Mouse (Mus musculus): ENCODE measurements around the gene Bsnd. TPM values are rescaled to one million over a fixed set of nuclear protein-coding genes. Genes with fewer than 3 reads are reported as not detected.
A peak's percentile ranks its signal among the peaks of the same experiment; 100 is the strongest.

Gene Bsnd
- polyA plus RNA-seq, 1 experiment from 2014 or later = not detected

DNA sequence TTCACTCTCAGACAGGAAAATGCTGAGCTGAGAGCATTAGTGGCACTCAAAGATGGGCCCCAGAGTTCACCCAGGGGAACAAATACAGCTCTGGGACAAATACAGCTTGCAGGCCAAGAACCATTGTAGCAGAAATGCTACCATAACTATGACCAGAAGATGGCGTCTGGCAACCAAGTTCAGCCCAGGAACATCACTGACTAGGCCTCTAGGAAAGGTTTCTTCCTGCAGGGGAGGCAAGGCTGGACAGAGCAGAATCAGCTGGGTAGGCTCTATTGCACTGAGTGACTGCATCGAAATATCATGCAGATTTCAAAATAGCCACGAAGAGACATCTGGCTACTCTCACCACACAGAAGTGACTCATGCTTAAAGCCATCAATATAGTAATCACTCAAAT lies 19.7 kb downstream of the Bsnd start:
- no peak overlapping the region for H3K27ac ChIP-seq (replicated peaks)
- WGBS = 12% methylated on average over 3 of the region's 3 CpGs
- peak; percentile 64 for DNase-seq (ENCODE audit: low spot score)
- no peaks in the 10 kb centered on the region for H3K4me1 ChIP-seq
- no peaks in the 10 kb centered on the region for H3K36me3 ChIP-seq (replicated peaks)
- 0 out of 2 replicates have a peak, but pooled peaks cover 15% of the 10 kb centered on the region for H3K27me3 ChIP-seq (replicated peaks; ENCODE audit: low read depth, poor library complexity, severe bottlenecking)
- H3K9me3 ChIP-seq = no peaks in the 10 kb centered on the region
- no peak overlapping the region for H3K4me3 ChIP-seq

DNA sequence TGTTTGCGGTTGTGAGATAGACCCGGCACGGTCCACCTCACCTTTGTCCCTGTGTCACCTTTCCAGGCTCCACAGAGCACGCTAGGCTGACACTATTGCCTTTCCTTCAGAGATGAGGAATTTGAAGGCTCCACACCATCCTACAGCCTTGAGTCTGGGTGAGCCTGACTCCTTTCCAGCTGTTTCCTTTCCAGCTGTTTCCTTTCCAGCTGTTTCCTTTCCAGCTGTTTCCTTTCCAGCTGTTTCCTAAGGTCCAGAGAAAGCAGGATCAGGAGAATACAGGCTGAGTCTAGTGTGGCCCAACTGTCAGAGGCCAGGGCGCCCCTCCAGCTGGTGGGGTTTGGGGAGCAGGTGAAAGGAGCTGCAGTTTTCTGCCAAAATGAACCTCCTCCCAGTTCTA lies 21.2 kb downstream of the Bsnd start:
- WGBS = 83% methylated on average over 5 of the region's 5 CpGs
- H3K9me3 ChIP-seq = no peaks in the 10 kb centered on the region
- DNase-seq (ENCODE audit: low spot score) = no peak
- 0 out of 2 replicates have a peak, but pooled peaks cover 15% of the 10 kb centered on the region for H3K27me3 ChIP-seq (replicated peaks; ENCODE audit: low read depth, poor library complexity, severe bottlenecking)
- H3K4me3 ChIP-seq = no peak overlapping the region
- H3K4me1 ChIP-seq = no peaks in the 10 kb centered on the region
- no peak overlapping the region for H3K27ac ChIP-seq (replicated peaks)
- H3K36me3 ChIP-seq (replicated peaks) = no peaks in the 10 kb centered on the region

DNA sequence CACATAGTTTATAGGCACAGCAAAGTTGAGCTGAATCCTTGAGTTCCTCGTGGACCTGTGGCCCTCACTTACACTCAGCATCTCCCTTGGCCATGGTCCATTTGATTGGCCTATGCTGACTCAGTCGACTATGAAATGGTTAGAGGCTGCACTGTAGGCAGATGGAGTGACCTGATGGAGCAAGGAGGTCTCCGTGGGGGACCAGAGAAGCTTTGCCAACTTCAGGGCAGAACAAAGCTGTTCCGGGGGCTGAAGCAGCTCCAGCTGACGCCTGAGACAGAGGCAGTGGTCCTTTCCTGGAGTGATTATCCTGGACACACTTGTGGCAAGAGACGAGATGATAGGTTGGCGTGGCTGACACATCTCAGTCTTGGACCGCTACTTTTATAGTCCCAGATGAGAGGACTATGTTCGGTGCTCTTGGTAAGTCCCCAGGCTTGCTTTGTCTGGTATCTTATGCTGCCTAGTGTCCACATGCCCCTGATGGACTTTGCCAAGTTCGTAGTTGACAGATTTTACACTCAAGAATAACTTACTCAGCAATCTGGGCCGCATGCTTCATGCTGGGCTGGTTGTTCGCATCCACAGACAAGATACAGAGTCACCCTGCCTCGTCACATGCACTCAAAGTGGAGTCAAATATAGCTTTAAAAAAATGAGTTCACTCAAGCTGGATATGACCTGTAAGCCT lies 24.5 kb downstream of the Bsnd start:
- H3K27me3 ChIP-seq (replicated peaks; ENCODE audit: low read depth, poor library complexity, severe bottlenecking) = peaks cover 33% of the 10 kb centered on the region
- no peaks in the 10 kb centered on the region for H3K36me3 ChIP-seq (replicated peaks)
- no peaks in the 10 kb centered on the region for H3K9me3 ChIP-seq
- WGBS = 83% methylated on average over 13 of the region's 13 CpGs
- H3K4me1 ChIP-seq = peaks cover 20% of the 10 kb centered on the region
- no peak overlapping the region for H3K27ac ChIP-seq (replicated peaks)
- no peak overlapping the region for H3K4me3 ChIP-seq
- DNase-seq (ENCODE audit: low spot score) = no peak

DNA sequence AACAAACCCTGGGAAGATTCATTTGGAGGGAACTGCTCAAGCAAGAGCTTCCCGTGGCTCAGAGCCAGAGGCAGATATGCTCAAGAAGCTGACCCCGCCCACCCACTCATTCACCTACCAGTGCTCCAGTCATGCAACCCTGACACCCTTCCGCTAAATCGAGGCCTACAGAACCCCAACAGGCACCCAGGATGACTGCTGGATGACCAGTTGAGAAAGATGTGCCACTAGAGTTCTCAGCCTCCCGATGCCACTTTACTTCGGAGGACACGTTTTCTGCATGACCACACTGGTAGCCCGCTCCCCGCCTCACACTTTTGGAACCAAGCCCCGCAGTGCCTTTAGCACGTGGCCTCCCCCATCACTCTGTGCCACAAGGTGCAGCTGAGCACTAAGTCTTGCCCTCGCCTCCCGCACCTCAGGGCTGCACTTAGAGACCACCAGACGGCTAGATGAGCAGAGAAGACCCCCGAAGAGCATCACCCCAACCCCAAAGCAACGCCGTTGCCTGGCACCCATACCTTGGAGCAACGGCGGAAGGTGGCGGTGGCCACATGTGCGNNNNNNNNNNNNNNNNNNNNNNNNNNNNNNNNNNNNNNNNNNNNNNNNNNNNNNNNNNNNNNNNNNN lies 28.8 kb downstream of the Bsnd start:
- Histone ChIP-seq H3K36me3 (replicated peaks) (no peaks in the 10 kb centered on the region), H3K4me1 (peaks cover 20% of the 10 kb centered on the region), H3K27ac (replicated peaks) (0 out of 2 replicates have a peak overlapping the region, but pooled peaks have one; percentile 67), H3K4me3 (peak overlapping the region; percentile 60), H3K9me3 (no peaks in the 10 kb centered on the region), H3K27me3 (replicated peaks; ENCODE audit: low read depth, poor library complexity, severe bottlenecking) (peaks cover 52% of the 10 kb centered on the region)
- no peak for DNase-seq (ENCODE audit: low spot score)
- WGBS = 30% methylated on average over 21 of the region's 21 CpGs

DNA sequence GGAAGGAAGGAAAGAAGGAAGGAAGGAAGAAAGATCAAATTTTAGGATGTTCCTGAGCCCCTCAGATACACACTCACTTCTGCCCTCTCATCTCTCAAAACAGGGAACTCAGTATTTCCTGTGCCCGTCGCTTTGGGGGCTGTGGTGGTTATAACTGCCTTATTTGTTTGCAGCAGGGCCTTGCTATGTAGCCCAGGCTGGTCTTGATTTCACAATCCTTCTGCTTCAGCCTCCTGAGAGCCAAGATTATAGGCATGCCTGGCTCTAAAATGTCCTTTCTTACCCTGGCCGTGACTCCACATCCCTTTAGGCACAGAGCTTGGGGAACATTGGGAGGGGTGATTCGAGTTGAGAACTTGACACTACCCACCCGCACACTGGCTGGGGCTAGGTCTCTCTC lies 29.6 kb downstream of the Bsnd start:
- peaks cover 20% of the 10 kb centered on the region for H3K4me1 ChIP-seq

DNA sequence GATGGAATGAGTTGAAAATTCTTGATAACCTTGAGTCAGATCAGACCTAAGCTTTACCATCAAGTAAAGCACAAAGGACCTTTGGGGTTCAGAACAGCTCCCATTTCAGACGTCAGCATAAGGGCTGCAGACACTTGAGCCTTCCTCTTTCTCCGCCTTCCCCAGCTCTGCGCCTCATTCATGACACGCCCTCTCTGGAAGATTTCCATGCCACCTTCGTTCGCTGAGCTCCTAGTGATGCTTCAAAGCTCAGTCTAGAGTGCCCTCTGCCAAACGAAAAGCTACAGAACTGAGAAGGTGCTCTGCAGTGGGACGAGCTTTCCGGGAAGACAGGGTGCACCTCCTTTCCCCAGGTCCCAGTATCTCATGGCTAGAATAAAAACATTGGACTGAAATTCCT lies 30.1 kb downstream of the Bsnd start:
- Histone ChIP-seq H3K9me3 (no peaks in the 10 kb centered on the region), H3K4me1 (peaks cover 20% of the 10 kb centered on the region), H3K27ac (replicated peaks) (no peak overlapping the region), H3K36me3 (replicated peaks) (no peaks in the 10 kb centered on the region), H3K27me3 (replicated peaks; ENCODE audit: low read depth, poor library complexity, severe bottlenecking) (peaks cover 52% of the 10 kb centered on the region), H3K4me3 (no peak overlapping the region)
- WGBS = 76% methylated on average over 9 of the region's 9 CpGs
- no peak for DNase-seq (ENCODE audit: low spot score)

More for the DNA sequence above, 29.6 kb downstream of the Bsnd start:
- no peaks in the 10 kb centered on the region for H3K36me3 ChIP-seq (replicated peaks)
- no peak overlapping the region for H3K4me3 ChIP-seq
- H3K27ac ChIP-seq (replicated peaks) = no peak overlapping the region
- H3K27me3 ChIP-seq (replicated peaks; ENCODE audit: low read depth, poor library complexity, severe bottlenecking) = peaks cover 52% of the 10 kb centered on the region
- WGBS = 72% methylated on average over 5 of the region's 5 CpGs
- no peaks in the 10 kb centered on the region for H3K9me3 ChIP-seq
- DNase-seq (ENCODE audit: low spot score) = no peak

DNA sequence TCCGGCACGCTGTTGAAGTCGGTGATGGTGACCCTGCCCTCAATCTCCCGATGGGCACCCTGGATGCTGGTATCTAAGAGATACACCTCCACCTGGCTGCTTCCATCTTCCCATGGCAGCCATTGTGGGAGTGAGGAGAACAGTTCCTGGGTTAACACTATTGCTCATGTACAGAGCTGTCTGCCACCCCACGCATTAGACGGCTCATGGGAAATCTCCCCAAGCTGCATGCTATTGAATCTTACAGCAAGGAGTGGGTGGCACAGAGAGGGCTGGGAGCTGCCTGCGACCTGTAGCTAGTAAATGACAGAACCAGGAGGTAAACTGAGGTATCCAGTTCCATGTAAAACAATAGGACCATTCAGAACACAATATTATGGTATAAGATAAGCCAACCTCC lies 37.5 kb downstream of the Bsnd start:
- WGBS = 93% methylated on average over 7 of the region's 7 CpGs
- Histone ChIP-seq H3K4me1 (peaks cover 5% of the 10 kb centered on the region; the same call in 1 of the 2 replicates), H3K27me3 (replicated peaks; ENCODE audit: low read depth, poor library complexity, severe bottlenecking) (no peaks in the 10 kb centered on the region), H3K36me3 (replicated peaks) (no peaks in the 10 kb centered on the region), H3K27ac (replicated peaks) (no peak overlapping the region), H3K9me3 (no peaks in the 10 kb centered on the region), H3K4me3 (no peak overlapping the region)
- no peak for DNase-seq (ENCODE audit: low spot score)

DNA sequence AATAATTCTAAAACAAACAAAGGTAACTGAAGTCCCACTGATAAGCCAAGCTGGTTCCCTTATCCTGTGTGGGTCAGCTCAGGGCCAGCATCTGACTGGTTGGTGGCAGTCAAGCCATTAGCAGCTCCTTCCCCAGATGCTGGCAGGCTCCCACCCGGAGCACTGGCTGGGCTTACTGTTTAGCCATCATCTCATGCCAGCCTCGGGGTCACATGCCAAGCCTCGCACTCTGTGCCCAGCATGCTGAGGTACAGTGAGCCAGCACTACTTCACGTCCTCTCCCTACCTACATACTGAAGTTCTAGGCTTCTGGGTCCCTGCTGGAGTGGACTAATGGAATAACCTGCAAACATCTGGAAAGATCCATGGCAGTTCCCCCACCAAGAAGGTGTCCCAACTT lies 38.6 kb downstream of the Bsnd start:
- Histone ChIP-seq H3K27ac (replicated peaks) (no peak overlapping the region), H3K4me1 (peaks cover 5% of the 10 kb centered on the region; the same call in 1 of the 2 replicates), H3K36me3 (replicated peaks) (no peaks in the 10 kb centered on the region), H3K9me3 (no peaks in the 10 kb centered on the region), H3K4me3 (no peak overlapping the region), H3K27me3 (replicated peaks; ENCODE audit: low read depth, poor library complexity, severe bottlenecking) (no peaks in the 10 kb centered on the region)
- no peak for DNase-seq (ENCODE audit: low spot score)
- 86% methylated on average over 4 of the region's 4 CpGs for WGBS

DNA sequence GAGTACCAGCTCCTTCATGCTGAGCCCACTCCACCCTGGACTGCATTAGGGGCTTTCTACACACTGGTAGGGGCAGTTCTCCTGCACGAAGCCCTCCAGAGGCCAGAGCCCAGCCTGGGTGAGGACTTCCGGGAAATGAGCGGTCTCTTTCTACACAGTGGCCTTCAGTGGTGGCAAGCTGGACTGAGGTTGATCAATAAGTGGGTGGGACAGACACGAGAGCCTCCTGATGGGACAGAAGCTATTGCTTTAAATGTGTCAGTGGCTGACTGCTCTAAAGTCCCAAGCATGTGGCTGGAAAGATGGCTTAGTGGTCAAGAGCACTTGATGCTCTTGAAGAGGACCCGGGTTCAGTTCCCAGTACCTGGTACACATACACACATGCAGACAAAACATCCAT lies 39.0 kb downstream of the Bsnd start:
- Histone ChIP-seq H3K4me1 (peaks cover 5% of the 10 kb centered on the region; the same call in 1 of the 2 replicates), H3K36me3 (replicated peaks) (no peaks in the 10 kb centered on the region), H3K9me3 (no peaks in the 10 kb centered on the region), H3K27me3 (replicated peaks; ENCODE audit: low read depth, poor library complexity, severe bottlenecking) (no peaks in the 10 kb centered on the region), H3K4me3 (no peak overlapping the region), H3K27ac (replicated peaks) (no peak overlapping the region)
- no peak for DNase-seq (ENCODE audit: low spot score)
- 89% methylated on average over 5 of the region's 5 CpGs for WGBS

DNA sequence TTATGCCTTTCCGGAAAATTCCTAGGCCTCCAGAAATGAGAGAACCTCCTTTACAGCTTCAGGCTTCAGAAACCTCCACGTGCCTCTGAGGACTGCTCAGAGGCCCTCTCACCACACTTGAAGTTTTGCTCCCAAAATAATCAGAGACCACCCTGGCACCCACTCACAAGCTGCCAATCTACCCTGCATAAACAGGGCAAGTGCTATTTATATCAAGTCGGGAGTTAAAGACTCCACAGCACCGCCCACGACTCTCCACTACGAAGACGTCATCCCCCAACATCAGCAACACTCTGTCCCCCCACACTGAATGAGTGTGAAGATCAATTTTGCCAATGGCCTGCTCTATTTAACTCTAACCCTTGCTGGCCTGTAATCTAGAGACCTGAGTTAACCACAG lies 39.7 kb downstream of the Bsnd start:
- 87% methylated on average over 7 of the region's 7 CpGs for WGBS
- DNase-seq (ENCODE audit: low spot score) = no peak
- no peak overlapping the region for H3K4me3 ChIP-seq
- H3K27me3 ChIP-seq (replicated peaks; ENCODE audit: low read depth, poor library complexity, severe bottlenecking) = no peaks in the 10 kb centered on the region
- H3K27ac ChIP-seq (replicated peaks) = no peak overlapping the region
- no peaks in the 10 kb centered on the region for H3K9me3 ChIP-seq
- no peaks in the 10 kb centered on the region for H3K36me3 ChIP-seq (replicated peaks)
- peaks cover 5% of the 10 kb centered on the region; the same call in 1 of the 2 replicates for H3K4me1 ChIP-seq

DNA sequence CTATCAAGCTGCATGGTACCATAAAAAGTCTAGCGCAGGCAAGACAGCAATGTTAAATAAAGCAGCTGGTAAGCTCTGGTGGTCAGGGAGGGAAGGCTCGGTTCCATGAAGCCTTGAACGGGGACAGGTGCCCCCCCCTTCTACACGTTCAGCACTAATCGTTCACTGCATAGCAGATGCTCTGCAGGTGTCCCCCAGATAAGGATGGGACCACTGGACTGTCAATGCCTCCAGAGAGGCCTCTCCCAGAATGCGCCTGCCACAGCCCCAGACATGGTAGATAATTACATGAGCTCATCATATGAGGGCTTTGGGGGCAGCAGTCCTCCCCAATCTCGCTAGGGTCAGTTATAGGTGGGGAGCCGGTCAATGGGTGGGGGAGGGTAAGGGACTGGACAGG lies 42.8 kb downstream of the Bsnd start:
- Histone ChIP-seq H3K4me1 (peaks cover 5% of the 10 kb centered on the region; the same call in 1 of the 2 replicates), H3K27me3 (replicated peaks; ENCODE audit: low read depth, poor library complexity, severe bottlenecking) (no peaks in the 10 kb centered on the region), H3K27ac (replicated peaks) (no peak overlapping the region), H3K36me3 (replicated peaks) (no peaks in the 10 kb centered on the region; the same call in 1 of the 2 replicates), H3K9me3 (no peaks in the 10 kb centered on the region), H3K4me3 (no peak overlapping the region)
- 88% methylated on average over 8 of the region's 8 CpGs for WGBS
- DNase-seq (ENCODE audit: low spot score) = no peak

DNA sequence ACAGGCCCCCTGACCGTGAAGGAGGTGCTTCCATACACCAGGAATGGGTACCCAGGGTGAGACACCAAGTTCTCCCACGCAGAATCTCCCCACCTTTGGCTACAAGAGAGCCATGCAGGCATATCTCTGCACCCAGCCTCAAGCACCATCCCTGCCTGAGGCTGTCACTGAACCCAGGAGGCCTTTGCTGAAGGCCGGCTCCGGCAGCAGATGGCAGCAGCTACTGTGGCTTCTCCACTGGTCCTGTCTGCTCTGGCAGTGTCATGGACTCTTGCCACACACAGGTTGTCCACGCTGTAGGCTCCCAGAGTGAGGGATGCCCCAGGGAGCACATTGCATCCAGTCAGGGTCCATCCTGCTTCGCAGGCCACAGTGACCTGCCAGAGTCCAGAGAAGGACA lies 48.9 kb downstream of the Bsnd start:
- WGBS = 89% methylated on average over 6 of the region's 6 CpGs
- Histone ChIP-seq H3K36me3 (replicated peaks) (peaks cover 49% of the 10 kb centered on the region), H3K27me3 (replicated peaks; ENCODE audit: low read depth, poor library complexity, severe bottlenecking) (no peaks in the 10 kb centered on the region), H3K4me1 (no peaks in the 10 kb centered on the region), H3K27ac (replicated peaks) (no peak overlapping the region), H3K4me3 (no peak overlapping the region), H3K9me3 (no peaks in the 10 kb centered on the region)
- no peak for DNase-seq (ENCODE audit: low spot score)

DNA sequence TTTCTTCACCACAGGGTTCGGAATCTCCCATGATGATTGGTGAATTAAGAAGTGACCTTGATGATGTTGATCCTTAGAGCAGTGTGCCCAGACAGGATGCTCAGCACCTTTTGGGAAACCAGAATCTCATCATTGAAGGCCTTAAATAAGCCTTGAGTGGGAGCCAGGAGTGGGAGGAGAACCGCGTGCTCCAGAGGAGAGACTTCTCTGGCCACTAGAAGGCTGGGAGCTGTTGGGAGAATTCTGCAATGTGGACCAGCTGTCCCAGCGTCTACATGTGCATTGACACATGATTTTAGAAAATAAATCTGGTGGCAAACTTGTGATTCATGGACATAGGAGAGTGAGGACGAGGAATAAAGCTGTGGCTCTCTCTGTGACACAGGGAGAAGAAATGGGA lies 53.3 kb downstream of the Bsnd start:
- H3K27ac ChIP-seq (replicated peaks) = no peak overlapping the region
- H3K4me1 ChIP-seq = no peaks in the 10 kb centered on the region
- H3K36me3 ChIP-seq (replicated peaks) = peaks cover 91% of the 10 kb centered on the region
- no peak overlapping the region for H3K4me3 ChIP-seq
- no peaks in the 10 kb centered on the region for H3K9me3 ChIP-seq
- no peaks in the 10 kb centered on the region for H3K27me3 ChIP-seq (replicated peaks; ENCODE audit: low read depth, poor library complexity, severe bottlenecking)
- WGBS = 91% methylated on average over 5 of the region's 5 CpGs
- DNase-seq (ENCODE audit: low spot score) = no peak

Measured in embryonic facial prominence, embryonic 10.5 days (tissue).